Mouse (Mus musculus): ENCODE measurements around the gene Dgka. TPM values are rescaled to one million over a fixed set of nuclear protein-coding genes. Genes with fewer than 3 reads are reported as not detected.
"Not testable (repeated sequence)": the region's sequence is repeated elsewhere in the genome, so short reads cannot be mapped to it uniquely, and the experiment has no call there.

The Dgka gene
- polyA plus RNA-seq, 1 experiment from 2014 or later = 4.2 TPM

DNA sequence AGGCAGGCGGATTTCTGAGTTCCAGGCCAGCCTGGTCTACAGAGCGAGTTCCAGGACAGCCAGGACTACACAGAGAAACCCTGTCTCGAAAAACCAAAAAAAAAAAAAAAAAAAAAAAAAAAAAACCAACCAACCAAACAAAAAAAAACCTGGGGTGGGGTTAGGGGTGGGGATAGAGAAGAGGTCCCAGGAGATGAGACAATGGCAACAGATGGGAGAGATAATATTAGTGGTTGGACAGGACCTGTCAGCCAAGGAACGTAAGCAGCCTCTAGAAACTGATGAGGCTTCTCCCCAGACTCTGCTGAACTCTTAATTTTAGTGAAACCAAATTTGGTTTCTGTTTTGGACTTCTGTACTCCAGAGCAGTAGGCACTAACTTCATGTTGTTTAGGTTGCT lies 19.2 kb downstream of the Dgka start:
- 79% methylated on average over 4 of the region's 4 CpGs for WGBS
- ATAC-seq (ENCODE audit: low FRiP score); H3K4me1 ChIP-seq; H3K36me3 ChIP-seq (replicated peaks); H3K9ac ChIP-seq; H3K4me2 ChIP-seq; H3K27me3 ChIP-seq; H3K27ac ChIP-seq; H3K9me3 ChIP-seq; H3K4me3 ChIP-seq (replicated peaks): not testable (repeated sequence)

DNA sequence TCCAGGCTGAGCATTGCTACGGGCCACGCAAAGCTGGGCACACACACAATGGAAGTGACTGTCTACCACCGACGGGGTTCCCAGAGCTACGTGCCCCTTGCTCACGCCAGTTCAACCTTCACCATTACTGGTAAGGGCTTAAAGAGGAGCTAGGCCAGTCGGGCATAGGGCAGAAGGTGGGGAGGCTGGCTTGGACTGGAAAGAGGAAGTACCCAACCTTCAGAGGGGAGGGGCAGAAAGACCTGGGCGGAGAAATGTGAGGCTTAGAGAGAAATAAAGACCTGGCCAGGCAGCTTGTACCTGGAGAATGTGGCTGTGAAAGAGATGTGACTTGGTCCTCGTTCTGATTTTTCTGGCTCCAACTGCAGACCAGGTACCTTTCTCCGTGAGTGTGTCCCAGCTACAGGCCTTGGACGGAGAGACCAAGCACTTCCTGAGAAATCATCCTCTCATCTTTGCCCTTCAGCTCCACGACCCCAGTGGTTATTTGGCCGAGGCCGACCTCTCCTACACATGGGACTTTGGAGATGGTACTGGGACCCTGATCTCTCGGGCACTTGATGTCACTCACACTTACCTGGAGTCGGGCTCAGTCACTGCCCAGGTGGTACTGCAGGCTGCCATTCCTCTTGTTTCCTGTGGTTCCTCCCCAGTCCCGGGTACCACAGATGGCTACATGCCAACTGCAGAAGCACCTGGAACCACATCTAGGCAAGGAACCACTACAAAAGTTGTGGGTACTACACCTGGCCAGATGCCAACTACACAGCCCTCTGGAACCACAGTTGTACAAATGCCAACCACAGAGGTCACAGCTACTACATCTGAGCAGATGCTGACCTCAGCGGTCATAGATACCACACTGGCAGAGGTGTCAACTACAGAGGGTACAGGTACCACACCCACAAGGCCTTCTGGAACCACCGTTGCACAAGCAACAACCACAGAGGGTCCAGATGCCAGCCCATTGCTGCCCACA lies 28.8 kb downstream of the Dgka start:
- WGBS = 86% methylated on average over 19 of the region's 19 CpGs
- ATAC-seq (ENCODE audit: low FRiP score) = no peak

GRCm38 (mm10) chr10:128711318-128711717 lies 33.3 kb downstream of the Dgka start:
- not testable (repeated sequence) for H3K36me3 ChIP-seq (replicated peaks); H3K4me1 ChIP-seq; H3K27me3 ChIP-seq; H3K27ac ChIP-seq; H3K9me3 ChIP-seq; ATAC-seq (ENCODE audit: low FRiP score); H3K4me3 ChIP-seq (replicated peaks); H3K4me2 ChIP-seq; H3K9ac ChIP-seq
- WGBS = 90% methylated on average over 7 of the region's 7 CpGs

More for the DNA sequence above, 28.8 kb downstream of the Dgka start:
- H3K9ac ChIP-seq = no peak overlapping the region
- no peak overlapping the region for H3K4me2 ChIP-seq
- H3K4me3 ChIP-seq (replicated peaks) = no peak overlapping the region
- no peak overlapping the region for H3K27ac ChIP-seq
- no peaks in the 10 kb centered on the region for H3K4me1 ChIP-seq
- no peaks in the 10 kb centered on the region for H3K36me3 ChIP-seq (replicated peaks)
- no peaks in the 10 kb centered on the region for H3K27me3 ChIP-seq
- no peaks in the 10 kb centered on the region for H3K9me3 ChIP-seq

- Histone ChIP-seq H3K9ac (peak overlapping the region; percentile 56), H3K27me3 (0 out of 2 replicates have a peak, but pooled peaks cover 2% of the 10 kb centered on the region), H3K9me3 (no peaks in the 10 kb centered on the region), H3K4me1 (peaks cover 27% of the 10 kb centered on the region), H3K4me2 (peak overlapping the region; percentile 71), H3K27ac (peak overlapping the region; percentile 66), H3K4me3 (replicated peaks) (peak overlapping the region; percentile 77), H3K36me3 (replicated peaks) (peaks cover 30% of the 10 kb centered on the region)
- 9% methylated on average over 11 of the region's 11 CpGs for WGBS
- ATAC-seq (ENCODE audit: low FRiP score) = peak; percentile 37
Measured at GRCm38 (mm10) chr10:128705317-128705693, 39.4 kb downstream of the Dgka start.

DNA sequence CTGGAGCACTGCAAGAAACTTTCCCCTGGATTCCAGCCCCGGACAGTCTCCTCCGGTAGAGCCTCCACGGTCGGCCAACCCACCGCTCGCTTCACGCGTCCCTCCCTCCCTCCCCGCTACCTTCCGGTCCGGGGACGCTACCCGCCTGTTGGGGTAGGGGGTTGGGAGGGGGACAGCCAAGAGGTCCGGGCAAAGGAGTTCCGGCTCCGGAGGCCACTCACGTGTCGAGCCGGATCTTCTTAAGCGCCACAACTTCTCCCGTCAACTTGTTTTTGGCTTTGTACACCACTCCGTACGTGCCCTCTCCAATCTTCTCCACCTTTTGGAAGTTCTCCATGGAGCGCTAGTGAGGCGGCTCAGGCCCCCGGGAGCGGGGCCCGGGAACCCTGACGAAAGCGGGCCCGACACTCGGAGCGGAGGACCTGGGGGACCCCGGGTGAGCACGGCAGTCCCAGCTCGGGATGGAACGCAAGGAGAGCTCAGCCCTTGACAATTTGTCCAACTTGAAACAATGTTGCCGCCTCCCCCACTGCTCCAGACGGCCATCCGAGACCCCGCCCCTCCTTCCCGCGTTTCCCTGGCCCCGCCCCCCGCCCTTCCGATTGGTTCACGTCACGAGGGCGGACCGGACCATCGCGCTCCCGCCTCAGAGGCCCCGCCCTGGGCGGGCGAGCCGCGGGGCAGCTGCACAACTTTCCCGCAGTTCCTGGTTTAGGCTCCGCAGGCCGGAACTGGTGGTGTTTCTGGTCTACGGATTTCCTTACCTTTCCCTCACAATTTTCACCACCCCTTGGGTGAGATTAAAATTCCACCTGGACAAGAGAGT lies 40.0 kb downstream of the Dgka start, which contains the start of gene Cdk2:
Gene Cdk2 (minus strand): TSS at position 541 of the 826 bp plus-strand sequence.
- Histone ChIP-seq H3K27me3 (0 out of 2 replicates have a peak, but pooled peaks cover 2% of the 10 kb centered on the region), H3K9me3 (no peaks in the 10 kb centered on the region), H3K4me2 (peak within 1 kb of the TSS; percentile 71), H3K9ac (peak within 1 kb of the TSS; percentile 78), H3K4me3 (replicated peaks) (peak within 1 kb of the TSS; percentile 77), H3K27ac (peak within 1 kb of the TSS; percentile 91), H3K4me1 (peaks cover 27% of the 10 kb centered on the region), H3K36me3 (replicated peaks) (peaks cover 36% of the 10 kb centered on the region)
- ATAC-seq (ENCODE audit: low FRiP score) = peak; percentile 95
- WGBS = under 1% methylated on average over 59 of the region's 62 CpGs

GRCm38 (mm10) chr10:128703895-128704294 lies 40.8 kb downstream of the Dgka start, which contains the start of gene Pmel:
Gene Pmel (plus strand): TSS chr10:128704195.
- H3K9me3 ChIP-seq = no peaks in the 10 kb centered on the region
- peaks cover 44% of the 10 kb centered on the region for H3K36me3 ChIP-seq (replicated peaks)
- ATAC-seq (ENCODE audit: low FRiP score) = no peak
- peaks cover 27% of the 10 kb centered on the region for H3K4me1 ChIP-seq
- H3K9ac ChIP-seq = peak within 1 kb of the TSS; percentile 78
- H3K4me3 ChIP-seq (replicated peaks) = peak within 1 kb of the TSS; percentile 77
- 0 out of 2 replicates have a peak, but pooled peaks cover 2% of the 10 kb centered on the region for H3K27me3 ChIP-seq
- 23% methylated on average over 4 of the region's 4 CpGs for WGBS
- peak within 1 kb of the TSS; percentile 91 for H3K27ac ChIP-seq
- peak within 1 kb of the TSS; percentile 71 for H3K4me2 ChIP-seq

- H3K4me3 ChIP-seq (replicated peaks) = no peak overlapping the region
- H3K27me3 ChIP-seq = 0 out of 2 replicates have a peak, but pooled peaks cover 2% of the 10 kb centered on the region
- H3K4me2 ChIP-seq = no peak overlapping the region
- peaks cover 52% of the 10 kb centered on the region for H3K36me3 ChIP-seq (replicated peaks)
- H3K9me3 ChIP-seq = no peaks in the 10 kb centered on the region
- WGBS = 88% methylated on average over 6 of the region's 6 CpGs
- H3K9ac ChIP-seq = no peak overlapping the region
- no peak for ATAC-seq (ENCODE audit: low FRiP score)
- no peak overlapping the region for H3K27ac ChIP-seq
- H3K4me1 ChIP-seq = peaks cover 27% of the 10 kb centered on the region
Measured at GRCm38 (mm10) chr10:128702328-128703007, 42.2 kb downstream of the Dgka start.

DNA sequence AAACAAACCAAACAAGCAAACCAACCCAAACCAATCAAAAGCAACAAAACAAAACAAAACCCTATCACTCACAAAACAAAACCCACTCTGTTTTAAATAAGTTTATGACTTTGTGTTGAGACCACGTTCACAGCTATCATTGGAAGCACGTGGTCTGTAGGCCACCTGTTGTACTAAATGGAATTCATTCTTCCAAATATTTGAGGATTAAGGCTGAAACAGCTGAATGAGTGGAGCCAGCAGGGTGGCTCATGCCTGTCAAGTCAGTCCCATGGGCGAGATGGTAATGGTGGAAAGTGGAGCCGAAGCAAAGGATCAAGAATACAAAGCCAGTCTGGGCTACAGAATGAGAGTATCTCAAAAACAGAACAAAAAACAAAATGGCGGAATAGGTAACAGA lies 43.9 kb downstream of the Dgka start:
- Histone ChIP-seq H3K9ac (no peak overlapping the region), H3K9me3 (no peaks in the 10 kb centered on the region), H3K36me3 (replicated peaks) (peaks cover 52% of the 10 kb centered on the region), H3K27ac (no peak overlapping the region), H3K4me2 (no peak overlapping the region), H3K27me3 (no peaks in the 10 kb centered on the region), H3K4me1 (peaks cover 31% of the 10 kb centered on the region), H3K4me3 (replicated peaks) (no peak overlapping the region)
- ATAC-seq (ENCODE audit: low FRiP score) = no peak
- WGBS = 92% methylated on average over 5 of the region's 5 CpGs

GRCm38 (mm10) chr10:128699611-128700010 lies 45.0 kb downstream of the Dgka start:
- H3K9ac ChIP-seq = no peak overlapping the region
- H3K4me3 ChIP-seq (replicated peaks) = no peak overlapping the region
- ATAC-seq (ENCODE audit: low FRiP score) = no peak
- WGBS = 82% methylated on average over 11 of the region's 11 CpGs
- H3K36me3 ChIP-seq (replicated peaks) = peaks cover 52% of the 10 kb centered on the region
- H3K27ac ChIP-seq = no peak overlapping the region
- H3K4me2 ChIP-seq = no peak overlapping the region
- H3K9me3 ChIP-seq = no peaks in the 10 kb centered on the region
- peaks cover 31% of the 10 kb centered on the region for H3K4me1 ChIP-seq
- no peaks in the 10 kb centered on the region for H3K27me3 ChIP-seq

GRCm38 (mm10) chr10:128699006-128699405 lies 45.6 kb downstream of the Dgka start:
- Histone ChIP-seq H3K4me3 (replicated peaks) (no peak overlapping the region), H3K27me3 (no peaks in the 10 kb centered on the region), H3K27ac (no peak overlapping the region), H3K4me2 (no peak overlapping the region), H3K9me3 (no peaks in the 10 kb centered on the region), H3K4me1 (peaks cover 31% of the 10 kb centered on the region), H3K36me3 (replicated peaks) (peaks cover 52% of the 10 kb centered on the region), H3K9ac (no peak overlapping the region)
- WGBS = 86% methylated on average over 5 of the region's 5 CpGs
- ATAC-seq (ENCODE audit: low FRiP score) = no peak

DNA sequence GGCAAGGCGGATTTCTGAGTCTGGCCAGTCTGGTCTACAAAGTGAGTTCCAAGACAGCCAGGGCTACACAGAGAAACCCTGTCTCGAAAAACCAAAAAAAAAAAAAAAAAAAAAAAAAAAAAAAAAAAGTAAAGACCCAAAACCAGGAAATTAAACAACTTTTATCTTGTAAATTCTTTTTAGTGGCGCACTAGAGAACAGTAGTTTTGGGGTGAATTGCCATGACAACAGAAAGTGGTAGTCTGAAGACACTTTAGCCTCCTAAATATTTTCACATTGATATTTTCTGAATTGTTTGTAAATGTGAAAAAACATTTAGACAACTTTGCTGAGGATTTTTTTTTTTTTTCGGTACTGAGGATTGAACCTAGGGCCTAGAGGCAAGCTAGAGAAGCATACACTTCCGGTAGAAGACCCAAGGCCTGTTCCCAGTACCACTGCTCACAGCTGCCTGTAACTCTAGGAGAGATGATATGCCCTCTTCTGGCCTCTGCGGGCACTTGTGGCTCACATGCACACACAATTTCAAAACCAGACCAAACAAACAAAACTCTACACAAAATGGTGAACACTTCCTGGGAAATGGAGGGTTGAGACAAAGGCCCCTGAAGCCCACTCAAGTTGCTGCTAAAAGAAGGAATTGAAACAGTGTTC lies 47.5 kb downstream of the Dgka start:
- H3K36me3 ChIP-seq (replicated peaks) = peaks cover 40% of the 10 kb centered on the region
- H3K27me3 ChIP-seq = no peaks in the 10 kb centered on the region
- 85% methylated on average over 6 of the region's 6 CpGs for WGBS
- peak overlapping the region; percentile 56 for H3K4me2 ChIP-seq
- no peaks in the 10 kb centered on the region for H3K9me3 ChIP-seq
- no peak for ATAC-seq (ENCODE audit: low FRiP score)
- H3K4me3 ChIP-seq (replicated peaks) = no peak overlapping the region
- H3K4me1 ChIP-seq = peaks cover 16% of the 10 kb centered on the region
- H3K9ac ChIP-seq = no peak overlapping the region
- peak overlapping the region; percentile 67; the same call in 1 of the 2 replicates for H3K27ac ChIP-seq
